Mouse (Mus musculus) ES-E14 (cell line): ENCODE data around the gene Grin2b.

ENCODE experiments used
- CHD2 ChIP-seq: IDR thresholded peaks from 2 replicates; pipeline ENCODE4 v1.6.1; 2014; ENCODE audit warnings: mild to moderate bottlenecking, low read depth, low read length, inconsistent platforms
- HCFC1 ChIP-seq: IDR thresholded peaks from 2 replicates; pipeline ENCODE4 v1.6.1; 2012; ENCODE audit warnings: low read length, inconsistent platforms, borderline replicate concordance; ENCODE audit not compliant: insufficient read depth
- ZC3H11A ChIP-seq: IDR thresholded peaks from 2 replicates; pipeline ENCODE4 v1.6.1; 2012; ENCODE audit warnings: low read depth, mild to moderate bottlenecking, inconsistent platforms, low read length, borderline replicate concordance

DNA sequence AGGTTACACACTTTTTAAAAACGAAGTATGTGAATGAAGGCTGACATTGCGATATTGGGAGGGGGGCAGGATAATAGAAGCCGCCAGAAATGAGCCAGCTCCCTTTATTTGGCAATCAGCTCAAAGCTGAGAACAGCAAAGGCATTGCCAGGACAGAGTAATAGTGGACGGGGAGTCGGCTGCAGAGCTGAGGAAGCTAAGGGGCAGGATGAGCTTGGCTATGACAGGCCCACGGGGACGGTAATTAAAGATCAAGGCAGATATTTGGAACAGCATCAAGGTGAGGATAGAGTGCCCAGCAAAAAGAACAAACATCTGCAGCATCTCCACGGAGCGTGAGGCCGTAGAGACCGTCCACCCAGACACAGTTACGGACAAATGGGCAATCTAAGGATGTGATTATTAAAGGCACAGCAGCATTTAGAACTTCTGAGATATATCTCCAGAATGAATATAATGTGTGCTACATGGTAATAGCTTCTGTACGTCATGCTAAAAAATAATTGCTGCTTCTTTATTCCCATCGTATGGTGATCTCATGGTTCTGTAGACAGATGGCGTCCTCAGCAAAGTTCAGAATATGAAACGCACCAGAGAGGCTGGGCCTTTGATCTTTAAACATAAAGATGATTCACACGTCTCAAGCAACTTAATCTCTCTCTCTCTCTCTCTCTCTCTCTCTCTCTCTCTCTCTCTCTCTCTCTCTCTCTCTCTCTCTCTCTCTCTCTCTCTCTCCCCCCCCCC, 93.1 kb downstream of the Grin2b start:
- TF ChIP-seq CHD2 (no peak), HCFC1 (no peak), ZC3H11A (no peak)
